Mouse (Mus musculus): ENCODE measurements around the gene Pid1. TPM values are rescaled to one million over a fixed set of nuclear protein-coding genes. Genes with fewer than 3 reads are reported as not detected.

Pid1 gene
- total RNA-seq, 2 experiments from 2014 or later = 33.3 to 35.0 TPM

- DNase-seq (ENCODE audit: low spot score in 2 of 2) = no peak
Measured at GRCm38 (mm10) chr1:84077023-84077422, 287.0 kb downstream of the Pid1 start.

- DNase-seq (ENCODE audit: low spot score in 2 of 2) = no peak
Measured at GRCm38 (mm10) chr1:84056884-84057630, 306.9 kb downstream of the Pid1 start.

DNA sequence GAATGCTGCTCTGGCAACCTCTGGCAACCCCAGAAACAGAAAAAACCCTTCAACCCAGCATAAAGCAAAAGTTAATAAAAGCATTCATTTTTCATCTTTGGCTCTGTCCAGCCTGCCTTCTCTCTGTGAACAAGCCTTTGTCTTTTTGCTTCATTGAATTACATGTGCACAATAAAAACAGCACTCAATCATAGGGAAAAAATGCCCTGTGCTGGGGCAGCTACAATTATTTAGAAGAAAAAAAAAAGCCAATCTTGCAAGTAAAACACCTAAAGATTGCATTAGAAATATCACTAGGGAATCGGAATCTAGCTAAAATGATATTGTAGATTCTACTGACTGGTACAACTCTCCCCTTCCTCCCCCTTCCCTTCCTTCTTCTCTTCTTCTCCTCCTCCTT lies 307.7 kb downstream of the Pid1 start:
- DNase-seq (ENCODE audit: low spot score in 2 of 2) = no peak

GRCm38 (mm10) chr1:84025746-84026145 lies 338.2 kb downstream of the Pid1 start:
- DNase-seq (ENCODE audit: low spot score in 2 of 2) = no peak

- DNase-seq (ENCODE audit: low spot score in 2 of 2) = no peak
Measured at GRCm38 (mm10) chr1:84012871-84013375, 351.1 kb downstream of the Pid1 start.

GRCm38 (mm10) chr1:84002630-84003029 lies 361.4 kb downstream of the Pid1 start:
- no peak for DNase-seq (ENCODE audit: low spot score in 2 of 2)

Small RNA genes lying within 50 kb of the gene (microRNA-seq; reads per million reads assigned to microRNA genes)
- gene Mir6353 = 0 reads per million in 2 experiments
